ENCODE assay signal across 20 mouse cellular contexts in the genomic region with DNA sequence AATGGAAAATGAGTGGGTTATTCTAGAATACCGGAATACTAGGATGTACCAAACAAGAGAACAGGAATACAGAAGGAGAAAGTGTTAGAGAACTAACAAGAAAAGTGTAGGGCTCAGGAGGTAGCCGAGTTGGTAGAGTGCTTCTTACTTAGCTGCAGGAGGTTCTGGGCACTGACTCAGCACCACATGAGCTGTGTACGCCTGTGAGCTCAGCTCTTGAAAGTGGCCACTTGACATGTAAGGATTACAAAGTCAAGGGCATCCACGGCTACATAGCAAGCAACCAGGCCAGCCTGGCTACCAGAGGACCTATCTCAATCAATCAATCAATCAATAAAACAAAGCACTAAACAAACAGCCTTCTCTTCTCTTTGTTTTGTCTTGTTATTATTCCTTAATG. TPM values are rescaled to one million over a fixed set of nuclear protein-coding genes. Genes with fewer than 3 reads are reported as not detected.
DNase-seq lines count a peak whose midpoint lies in the region; ATAC-seq and TF ChIP-seq lines count a peak whose summit lies in the region.
"Had no signal": no experiment of that assay in that cellular context is flagged by ENCODE, and none has a peak within 500 bp of the region (broad histone marks: within the 10 kb centered on the region; RNA-seq: fewer than 3 reads in every experiment).

No protein-coding gene starts in this region.

- DNase-seq in adrenal gland, postnatal 36 days: peak; percentile 42 to 61
- DNase-seq in adrenal gland, adult 18-20 months (ENCODE audit: low spot score in 2 of 2): no peak
- DNase-seq in heart, postnatal 0 days (ENCODE audit: low spot score): peak; percentile 64
- DNase-seq in heart, postnatal 4 days: no peak
- no peak for DNase-seq in lung, adult 2 months
- DNase-seq: adrenal gland, postnatal 10 days; cerebellum, adult 9-10 months; forebrain, postnatal 0 days; gastrocnemius, postnatal 14 days; kidney, adult 11 months; kidney, postnatal 36 days; layer of hippocampus, adult 9-11 months; thymus, postnatal 14 days had no signal

- H3K4me1 ChIP-seq in heart, postnatal 0 days (ENCODE audit: control insufficient read depth, insufficient read depth): peaks cover 12% of the 10 kb centered on the region; the same call in 1 of the 2 replicates
- H3K4me1 ChIP-seq in lung, embryonic 15.5 days: peaks cover 47% of the 10 kb centered on the region
- H3K4me1 ChIP-seq in lung, adult 2 months (ENCODE audit: control insufficient read depth, insufficient read depth, low read length): no peaks in the 10 kb centered on the region; the same call in 1 of the 2 replicates
- H3K4me1 ChIP-seq: liver, embryonic 15.5 days had no signal

- no peak overlapping the region for H3K9ac ChIP-seq in heart, postnatal 0 days (replicated peaks; ENCODE audit: low read depth, low read length)
- H3K9ac ChIP-seq in lung, embryonic 15.5 days: no peak overlapping the region
- H3K9ac ChIP-seq: forebrain, postnatal 0 days; kidney, embryonic 15.5 days; liver, embryonic 15.5 days had no signal

- peaks cover 13% of the 10 kb centered on the region for H3K27me3 ChIP-seq in heart, postnatal 0 days (ENCODE audit: control insufficient read depth, insufficient read depth, low read length)
- H3K27me3 ChIP-seq in lung, embryonic 15.5 days: no peaks in the 10 kb centered on the region
- H3K27me3 ChIP-seq: kidney, embryonic 15.5 days; liver, embryonic 15.5 days had no signal

- TF ChIP-seq EP300 in heart, postnatal 0 days (IDR thresholded peaks at IDR 0.05; ENCODE audit: low read depth): no peak

- no peak overlapping the region for H3K4me2 ChIP-seq in heart, postnatal 0 days (ENCODE audit: low read depth, low read length)
- H3K4me2 ChIP-seq in lung, embryonic 15.5 days: no peak overlapping the region
- H3K4me2 ChIP-seq: kidney, embryonic 15.5 days; liver, embryonic 15.5 days; midbrain, embryonic 11.5 days had no signal

- 48% methylated on average over 4 of the region's 4 CpGs for WGBS in heart, postnatal 0 days
- 46% methylated on average over 4 of the region's 4 CpGs for WGBS in lung, embryonic 15.5 days
- 57% methylated on average over 4 of the region's 4 CpGs for WGBS in lung, adult 2 months
- WGBS in macrophage (ENCODE audit: missing documents): 72% methylated on average over 4 of the region's 4 CpGs

- no peaks in the 10 kb centered on the region for H3K79me2 ChIP-seq in macrophage (ENCODE audit: inconsistent target)

- peak; percentile 39; the same call in 1 of the 2 replicates for ATAC-seq in heart, postnatal 0 days (ENCODE audit: insufficient read depth, low read depth)
- ATAC-seq in lung, embryonic 15.5 days (ENCODE audit: borderline replicate concordance, extremely low read depth, low FRiP score, low TSS enrichment): no peak
- ATAC-seq: CD4-positive, CD25-positive, alpha-beta regulatory T cell, adult 4 months; forebrain, postnatal 0 days had no signal

- H3K36me3 ChIP-seq in heart, postnatal 0 days (replicated peaks; ENCODE audit: control insufficient read depth, insufficient read depth, low read length): no peaks in the 10 kb centered on the region
- no peaks in the 10 kb centered on the region for H3K36me3 ChIP-seq in lung, embryonic 15.5 days
- no peaks in the 10 kb centered on the region for H3K36me3 ChIP-seq in macrophage (ENCODE audit: inconsistent target)
- H3K36me3 ChIP-seq: liver, embryonic 15.5 days had no signal

- H3K9me3 ChIP-seq in heart, postnatal 0 days (replicated peaks; ENCODE audit: control insufficient read depth, low read length): no peaks in the 10 kb centered on the region
- H3K9me3 ChIP-seq in lung, embryonic 15.5 days: no peaks in the 10 kb centered on the region
- H3K9me3 ChIP-seq: embryonic facial prominence, embryonic 10.5 days; kidney, embryonic 15.5 days; liver, embryonic 15.5 days had no signal

- H3K27ac ChIP-seq in heart, postnatal 0 days (ENCODE audit: low read depth): no peak overlapping the region
- H3K27ac ChIP-seq in lung, embryonic 15.5 days: peak overlapping the region; percentile 91
- 0 out of 2 replicates have a peak overlapping the region, but pooled peaks have one; percentile 5 for H3K27ac ChIP-seq in macrophage
- H3K27ac ChIP-seq: embryonic facial prominence, embryonic 10.5 days; kidney, embryonic 15.5 days; liver, embryonic 15.5 days had no signal

- H3K4me3 ChIP-seq in heart, postnatal 0 days (ENCODE audit: low read depth, low read length): no peak overlapping the region
- no peak overlapping the region for H3K4me3 ChIP-seq in lung, embryonic 15.5 days
- no peak overlapping the region for H3K4me3 ChIP-seq in lung, adult 2 months (replicated peaks; ENCODE audit: extremely low read depth, low read depth, low read length)
- no peak overlapping the region for H3K4me3 ChIP-seq in macrophage (ENCODE audit: inconsistent target)
- H3K4me3 ChIP-seq: embryonic facial prominence, embryonic 10.5 days; kidney, embryonic 15.5 days; liver, embryonic 15.5 days had no signal

- TF ChIP-seq POLR2A in lung, adult 2 months (IDR thresholded peaks at IDR 0.05; ENCODE audit: borderline replicate concordance, extremely low read depth, low read depth, low read length): no peak

- TF ChIP-seq CTCF in heart, postnatal 0 days (IDR thresholded peaks at IDR 0.05; ENCODE audit: low read depth): no peak
- TF ChIP-seq CTCF in lung, adult 2 months (IDR thresholded peaks at IDR 0.05; ENCODE audit: insufficient read depth, low read length): no peak

RNA-seq across cellular contexts. Expression of a gene that starts 24.7 kb away (rescaled TPM):
- 10 to 100 TPM; 45.5 to 49.5 TPM for total RNA-seq in adrenal gland, postnatal 36 days (2021)
- 10 to 100 TPM; 21.8 to 35.6 TPM for total RNA-seq in adrenal gland, adult 18-20 months (2021)
- total RNA-seq in heart, postnatal 0 days (2014; rRNA removed; ENCODE audit: low replicate concordance): 23.5 and 34.4 TPM in 2 replicates
- polyA plus RNA-seq in heart, postnatal 0 days (2015; fragmentation: Nextera tagmentation; extraction: Ambion mirVana): 8.8 and 10.0 TPM in 2 replicates
- total RNA-seq in heart, postnatal 4 days (2021): 10 to 100 TPM; 19.8 to 20.3 TPM
- polyA plus RNA-seq in lung, embryonic 15.5 days (2015; fragmentation: Nextera tagmentation; extraction: Ambion mirVana): 48.0 and 52.7 TPM in 2 replicates
- 22.1 and 28.0 TPM in 2 replicates for polyA plus RNA-seq in lung, adult 2 months (2012; rRNA removed)
- 10 to 100 TPM in 12 of 26 experiments, 1 to 10 TPM in 12, under 1 TPM in 2; 0.26 to 52.6 (median 8.3) TPM for total RNA-seq in macrophage (2018; cell fraction: chromatin; rRNA removed)
- 10 to 100 TPM in 16 of 26 experiments, 1 to 10 TPM in 10; 5.6 to 72.7 (median 28.0) TPM for total RNA-seq in macrophage (2018; cell fraction: cytosol; rRNA removed)
- total RNA-seq in macrophage (2018; cell fraction: nucleus; rRNA removed): 10 to 100 TPM in 16 of 26 experiments, 1 to 10 TPM in 10; 6.9 to 68.1 (median 19.1) TPM
- polyA plus RNA-seq in macrophage (2018): 24.0 to 59.9 TPM (median 43.6 TPM) in 3 replicates

Comparison
In these comparisons a context has a peak if more than half of its experiments do, and no peak if none do; other contexts are left out.
1. DNase-seq: peak in adrenal gland, postnatal 36 days (2 of 2) and heart, postnatal 0 days (single experiment); none in adrenal gland, adult 18-20 months (0 of 2), heart, postnatal 4 days (single experiment) and lung, adult 2 months (single experiment).